Mouse (Mus musculus): ENCODE results near the gene Batf. TPM values are rescaled to one million over a fixed set of nuclear protein-coding genes. Genes with fewer than 3 reads are reported as not detected.

Gene Batf
- polyA plus RNA-seq (2015; fragmentation: Nextera tagmentation; extraction: Ambion mirVana) = 3.3 and 3.5 TPM in 2 replicates

DNA sequence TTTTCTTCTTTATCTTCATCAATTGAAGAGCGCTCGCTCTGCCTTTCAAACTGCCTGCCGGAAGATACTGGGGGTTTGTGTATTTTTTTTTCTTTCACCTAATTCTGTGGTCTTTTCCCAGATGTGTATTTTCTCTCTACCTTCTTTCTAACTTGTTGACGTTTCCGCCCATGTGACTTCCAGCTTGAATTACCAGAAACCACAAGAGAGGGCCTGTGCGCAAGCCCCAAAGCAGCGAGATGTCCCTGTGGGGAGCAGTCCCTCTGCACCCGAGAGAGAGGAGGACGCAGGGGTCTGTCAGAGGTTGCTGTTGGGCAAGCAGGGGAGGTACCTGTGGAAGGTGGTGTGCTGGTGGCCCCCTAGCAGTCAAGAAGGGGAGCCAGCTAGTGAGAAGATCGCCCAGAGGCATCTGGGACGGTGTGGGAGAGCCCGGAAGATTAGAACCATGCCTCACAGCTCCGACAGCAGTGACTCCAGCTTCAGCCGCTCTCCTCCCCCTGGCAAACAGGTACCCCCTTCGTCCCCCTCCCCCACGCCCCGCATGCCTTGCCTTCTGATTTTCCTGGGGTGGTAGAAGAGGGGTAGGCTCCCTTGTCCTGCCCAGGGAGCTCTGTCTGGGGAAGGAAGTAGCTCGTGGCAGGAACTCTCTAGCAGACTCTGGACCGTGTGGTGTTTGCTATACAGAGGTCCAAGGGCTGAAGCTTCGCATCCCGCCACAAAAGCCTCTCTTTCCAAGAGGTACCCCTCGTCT lies at the start of gene Batf:
Gene Batf (plus strand): TSS at position 204 of the 751 bp plus-strand sequence.
- Histone ChIP-seq H3K9ac (0 out of 2 replicates have a peak within 1 kb of the TSS, but pooled peaks have one; percentile 32), H3K4me3 (peak within 1 kb of the TSS; percentile 7), H3K4me1 (peaks cover 7% of the 10 kb centered on the region), H3K27me3 (peaks cover 15% of the 10 kb centered on the region; the same call in 1 of the 2 replicates), H3K36me3 (no peaks in the 10 kb centered on the region), H3K27ac (no peak within 1 kb of the TSS), H3K4me2 (replicated peaks) (peak within 1 kb of the TSS; percentile 50), H3K9me3 (no peaks in the 10 kb centered on the region)
- no peak for ATAC-seq (ENCODE audit: low FRiP score, low read depth)
- WGBS = 39% methylated on average over 20 of the region's 22 CpGs

DNA sequence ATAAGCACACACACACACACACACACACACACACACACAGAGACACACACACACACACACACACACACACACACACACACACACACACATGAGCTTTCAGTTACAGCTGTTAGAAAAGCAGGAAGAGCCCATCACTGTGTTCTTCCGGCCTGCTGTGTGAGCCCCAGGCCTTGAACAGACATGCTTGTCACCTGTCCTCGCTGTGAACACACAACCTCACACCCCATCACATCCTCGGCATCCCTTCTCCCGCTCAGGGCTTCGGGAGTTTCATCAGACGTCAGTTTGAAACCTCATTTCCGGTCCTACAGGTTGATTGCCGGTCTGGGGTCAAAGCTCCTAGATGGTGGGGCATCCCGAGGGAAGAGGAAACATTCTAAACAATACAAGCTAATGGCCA lies 48.5 kb upstream of the Batf start:
- Histone ChIP-seq H3K4me3 (no peak overlapping the region), H3K36me3 (peaks cover 58% of the 10 kb centered on the region), H3K9ac (no peak overlapping the region), H3K4me1 (no peaks in the 10 kb centered on the region), H3K4me2 (replicated peaks) (no peak overlapping the region), H3K27me3 (no peaks in the 10 kb centered on the region), H3K9me3 (no peaks in the 10 kb centered on the region), H3K27ac (no peak overlapping the region)
- no peak for ATAC-seq (ENCODE audit: low FRiP score, low read depth)
- 74% methylated on average over 9 of the region's 9 CpGs for WGBS

DNA sequence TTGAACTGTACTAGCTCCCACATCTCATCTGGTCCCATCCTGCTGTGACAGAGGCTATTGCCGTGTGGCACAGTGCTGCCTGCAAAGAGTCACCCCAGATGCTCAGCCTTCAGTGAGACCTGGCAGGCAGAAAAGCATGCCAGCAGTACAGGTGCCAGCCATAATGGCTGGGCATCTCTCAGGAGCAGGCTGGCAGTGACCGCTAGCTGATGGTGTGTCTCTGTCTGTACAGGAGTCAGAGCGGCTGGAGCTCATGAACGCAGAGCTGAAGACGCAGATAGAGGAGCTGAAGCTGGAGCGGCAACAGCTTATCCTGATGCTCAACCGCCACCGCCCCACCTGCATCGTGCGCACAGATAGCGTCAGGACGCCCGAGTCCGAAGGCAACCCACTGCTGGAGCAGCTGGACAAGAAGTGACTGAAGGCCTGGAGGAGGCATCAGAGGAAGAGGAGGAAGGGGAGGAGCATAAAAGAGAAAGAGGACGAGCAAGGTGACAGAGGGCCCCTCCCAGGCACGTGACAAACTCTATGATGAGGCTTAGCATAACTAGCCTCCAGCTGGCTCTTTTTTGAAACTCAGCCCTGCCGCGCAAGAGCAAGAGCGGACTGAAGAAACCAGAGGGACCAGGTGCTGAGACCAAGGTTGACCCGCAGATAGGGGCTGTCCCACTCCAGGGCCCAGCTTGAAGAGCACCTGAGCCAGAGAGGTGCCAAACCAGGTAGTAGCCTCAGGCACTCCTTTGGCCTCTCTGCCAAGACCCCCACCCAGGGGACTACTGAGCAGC lies 47.7 kb upstream of the Batf start:
- Histone ChIP-seq H3K9me3 (no peaks in the 10 kb centered on the region), H3K36me3 (peaks cover 51% of the 10 kb centered on the region), H3K27me3 (no peaks in the 10 kb centered on the region), H3K27ac (no peak overlapping the region), H3K9ac (no peak overlapping the region), H3K4me2 (replicated peaks) (no peak overlapping the region), H3K4me1 (no peaks in the 10 kb centered on the region), H3K4me3 (no peak overlapping the region)
- WGBS = 79% methylated on average over 20 of the region's 20 CpGs
- no peak for ATAC-seq (ENCODE audit: low FRiP score, low read depth)

DNA sequence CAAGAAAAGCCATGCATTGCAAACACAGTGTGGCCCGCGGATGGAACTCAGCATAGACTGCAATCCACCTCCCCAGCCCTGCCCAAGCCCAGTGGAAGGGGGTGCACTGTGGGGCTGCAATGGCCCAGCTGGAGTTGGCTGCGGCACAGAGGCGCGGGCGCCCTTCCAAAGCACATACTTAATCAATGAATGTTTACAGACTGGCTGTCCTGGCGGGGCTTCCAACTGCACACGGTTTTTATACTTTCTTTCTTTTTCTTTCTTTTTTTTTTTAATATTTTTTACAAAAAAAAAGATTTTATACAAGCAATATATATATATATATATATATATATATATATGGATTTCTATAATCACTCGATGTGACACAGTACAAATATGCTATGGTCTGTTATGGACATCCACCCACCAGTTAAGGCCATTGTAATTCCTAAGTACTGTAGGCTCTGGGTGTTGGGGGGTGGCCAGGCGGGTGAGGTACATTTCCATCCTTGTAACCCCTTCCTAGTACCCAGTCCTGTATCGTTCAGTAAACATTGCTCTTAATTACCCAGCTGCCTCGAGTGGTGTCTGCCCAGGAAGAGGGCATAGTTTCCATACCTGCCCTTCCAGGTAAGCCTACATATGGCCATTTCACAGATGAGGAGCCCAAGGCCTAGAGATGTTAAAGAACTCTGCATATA lies 47.0 kb upstream of the Batf start:
- Histone ChIP-seq H3K27ac (no peak overlapping the region), H3K4me3 (no peak overlapping the region), H3K36me3 (peaks cover 48% of the 10 kb centered on the region), H3K4me2 (replicated peaks) (no peak overlapping the region), H3K27me3 (no peaks in the 10 kb centered on the region), H3K9ac (no peak overlapping the region), H3K4me1 (no peaks in the 10 kb centered on the region), H3K9me3 (no peaks in the 10 kb centered on the region)
- ATAC-seq (ENCODE audit: low FRiP score, low read depth) = no peak
- WGBS = 81% methylated on average over 12 of the region's 12 CpGs

DNA sequence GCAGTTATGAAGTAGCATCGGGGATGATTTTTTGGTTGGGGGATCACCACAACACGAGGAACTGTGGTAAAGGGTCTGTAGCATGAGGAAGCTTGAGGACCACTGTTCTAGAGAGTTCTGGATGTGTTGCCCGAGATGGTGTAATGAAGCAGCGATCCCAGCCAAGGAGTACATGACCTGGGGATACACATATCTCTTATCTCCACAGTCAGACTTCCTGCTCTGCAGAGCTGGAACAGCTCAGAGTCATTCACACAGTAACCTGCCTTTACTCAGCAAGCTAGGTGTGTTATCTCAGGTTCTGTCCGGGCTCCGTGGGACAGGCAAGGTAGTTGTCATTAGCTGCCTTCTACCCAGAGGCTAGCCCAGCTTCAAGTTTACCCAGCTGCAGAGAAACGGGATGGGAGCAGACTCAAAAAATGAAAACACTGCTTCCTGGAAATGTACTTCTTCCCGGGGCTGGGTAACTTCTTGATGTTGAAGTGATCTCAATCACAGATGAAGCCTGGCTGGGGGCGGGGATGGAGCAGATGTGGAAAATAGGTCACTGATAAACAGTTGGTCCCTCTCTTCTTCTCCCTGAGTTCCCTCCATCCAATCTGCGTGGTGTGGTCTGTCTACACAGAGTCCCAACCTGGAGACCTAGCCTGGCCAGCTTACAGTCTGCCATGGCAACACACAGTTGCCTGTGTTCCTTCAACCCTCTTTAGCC lies 45.5 kb upstream of the Batf start:
- Histone ChIP-seq H3K9me3 (no peaks in the 10 kb centered on the region), H3K9ac (no peak overlapping the region), H3K27me3 (no peaks in the 10 kb centered on the region), H3K36me3 (peaks cover 48% of the 10 kb centered on the region), H3K4me2 (replicated peaks) (no peak overlapping the region), H3K27ac (no peak overlapping the region), H3K4me3 (no peak overlapping the region), H3K4me1 (no peaks in the 10 kb centered on the region)
- no peak for ATAC-seq (ENCODE audit: low FRiP score, low read depth)
- WGBS = 78% methylated on average over 10 of the region's 10 CpGs

DNA sequence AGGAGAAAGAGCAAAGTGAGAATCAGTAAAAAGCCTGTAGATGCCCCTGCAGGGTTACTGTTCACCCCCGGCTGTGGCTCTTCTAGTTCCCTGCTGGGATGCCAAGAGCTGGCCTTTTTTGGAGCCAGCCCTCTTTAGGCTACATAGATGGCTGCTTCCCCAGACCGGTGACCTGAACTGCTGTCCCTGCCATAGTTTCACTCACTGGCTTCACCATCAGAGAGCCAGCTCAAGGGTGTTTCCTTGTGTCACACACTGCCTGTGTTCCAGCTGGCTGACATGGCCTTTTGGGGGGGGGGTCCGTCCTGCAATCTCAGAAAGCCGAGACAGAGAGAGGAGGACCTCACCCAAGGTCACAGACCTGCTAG lies 44.9 kb upstream of the Batf start:
- no peak for ATAC-seq (ENCODE audit: low FRiP score, low read depth)
- no peak overlapping the region; the same call in 1 of the 2 replicates for H3K9ac ChIP-seq

DNA sequence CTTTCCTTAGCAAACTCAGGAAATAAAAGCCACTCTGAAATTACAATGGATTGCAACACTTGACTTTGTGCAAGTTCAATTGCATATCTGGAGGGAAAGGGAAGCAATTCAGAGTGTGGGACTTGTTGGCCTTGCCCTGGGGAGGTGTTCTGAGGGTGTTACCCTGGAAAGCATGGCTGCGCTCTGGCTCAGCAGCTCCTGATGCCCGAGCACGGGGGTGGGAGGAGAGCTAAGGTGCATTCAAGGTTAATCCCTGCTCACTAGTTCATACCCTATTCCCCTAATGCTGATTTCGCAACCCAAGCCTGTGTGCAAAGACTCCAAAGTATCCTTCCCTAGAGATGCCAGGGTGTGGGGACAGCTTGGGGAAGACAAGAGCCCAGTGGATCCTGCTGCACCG lies 42.7 kb upstream of the Batf start:
- no peak overlapping the region for H3K4me3 ChIP-seq
- ATAC-seq (ENCODE audit: low FRiP score, low read depth) = no peak
- H3K9me3 ChIP-seq = no peaks in the 10 kb centered on the region
- no peak overlapping the region for H3K4me2 ChIP-seq (replicated peaks)
- 64% methylated on average over 5 of the region's 5 CpGs for WGBS
- H3K4me1 ChIP-seq = no peaks in the 10 kb centered on the region
- no peak overlapping the region for H3K9ac ChIP-seq
- no peak overlapping the region for H3K27ac ChIP-seq
- peaks cover 34% of the 10 kb centered on the region for H3K36me3 ChIP-seq
- H3K27me3 ChIP-seq = no peaks in the 10 kb centered on the region

More for the DNA sequence above, 44.9 kb upstream of the Batf start:
- no peak overlapping the region for H3K27ac ChIP-seq
- no peaks in the 10 kb centered on the region for H3K9me3 ChIP-seq
- no peaks in the 10 kb centered on the region for H3K27me3 ChIP-seq
- no peak overlapping the region for H3K4me2 ChIP-seq (replicated peaks)
- no peaks in the 10 kb centered on the region for H3K4me1 ChIP-seq
- peaks cover 48% of the 10 kb centered on the region for H3K36me3 ChIP-seq
- H3K4me3 ChIP-seq = no peak overlapping the region
- 62% methylated on average over 4 of the region's 4 CpGs for WGBS

DNA sequence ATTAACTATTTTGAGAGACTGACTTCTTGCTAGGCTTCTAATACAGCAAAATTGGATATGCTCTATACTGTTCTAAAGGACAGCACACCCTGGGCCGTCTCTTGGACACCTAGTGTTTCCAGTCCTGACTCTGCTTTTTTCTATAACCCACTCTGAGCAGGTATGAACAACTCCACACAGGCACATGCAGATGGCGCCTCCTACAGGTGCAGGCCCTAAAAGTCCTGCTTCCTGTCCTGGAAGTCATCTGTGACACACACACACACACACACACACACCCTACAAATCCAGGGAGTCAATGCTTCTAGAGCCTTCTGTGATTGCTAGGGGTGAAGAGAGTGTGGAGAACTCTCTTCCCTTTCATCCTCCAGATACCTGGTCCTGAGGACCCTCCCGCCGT lies 40.8 kb upstream of the Batf start:
- peaks cover 16% of the 10 kb centered on the region; the same call in 1 of the 2 replicates for H3K36me3 ChIP-seq
- H3K9me3 ChIP-seq = no peaks in the 10 kb centered on the region
- ATAC-seq (ENCODE audit: low FRiP score, low read depth) = no peak
- 96% methylated on average over 4 of the region's 4 CpGs for WGBS
- H3K4me2 ChIP-seq (replicated peaks) = no peak overlapping the region
- H3K9ac ChIP-seq = no peak overlapping the region
- no peak overlapping the region for H3K27ac ChIP-seq
- H3K4me3 ChIP-seq = no peak overlapping the region
- H3K27me3 ChIP-seq = no peaks in the 10 kb centered on the region
- H3K4me1 ChIP-seq = no peaks in the 10 kb centered on the region

DNA sequence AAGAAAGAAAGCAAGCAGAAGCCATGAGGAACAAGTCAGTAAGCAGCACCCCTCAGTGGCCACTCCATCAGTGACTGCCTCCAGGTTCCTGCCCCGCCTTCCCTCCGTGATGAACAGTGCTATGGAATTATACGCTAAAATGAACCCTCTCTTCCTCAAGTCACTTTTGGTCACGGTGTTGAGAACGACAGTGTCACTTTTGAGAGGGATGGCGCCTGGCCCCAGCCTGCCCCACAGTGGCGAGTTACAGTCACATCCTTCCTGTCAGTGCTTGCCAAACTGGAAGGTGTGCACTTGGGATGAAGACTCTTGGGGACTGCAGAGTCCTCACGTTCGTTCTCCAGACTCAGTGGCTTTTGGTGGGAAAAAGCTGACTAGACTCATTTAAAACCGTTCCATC lies 39.1 kb upstream of the Batf start:
- Histone ChIP-seq H3K27ac (no peak overlapping the region), H3K9ac (no peak overlapping the region), H3K4me3 (no peak overlapping the region), H3K36me3 (peaks cover 6% of the 10 kb centered on the region; the same call in 1 of the 2 replicates), H3K27me3 (no peaks in the 10 kb centered on the region), H3K4me2 (replicated peaks) (no peak overlapping the region), H3K9me3 (0 out of 2 replicates have a peak, but pooled peaks cover 9% of the 10 kb centered on the region), H3K4me1 (no peaks in the 10 kb centered on the region)
- no peak for ATAC-seq (ENCODE audit: low FRiP score, low read depth)
- WGBS = 47% methylated on average over 10 of the region's 10 CpGs

DNA sequence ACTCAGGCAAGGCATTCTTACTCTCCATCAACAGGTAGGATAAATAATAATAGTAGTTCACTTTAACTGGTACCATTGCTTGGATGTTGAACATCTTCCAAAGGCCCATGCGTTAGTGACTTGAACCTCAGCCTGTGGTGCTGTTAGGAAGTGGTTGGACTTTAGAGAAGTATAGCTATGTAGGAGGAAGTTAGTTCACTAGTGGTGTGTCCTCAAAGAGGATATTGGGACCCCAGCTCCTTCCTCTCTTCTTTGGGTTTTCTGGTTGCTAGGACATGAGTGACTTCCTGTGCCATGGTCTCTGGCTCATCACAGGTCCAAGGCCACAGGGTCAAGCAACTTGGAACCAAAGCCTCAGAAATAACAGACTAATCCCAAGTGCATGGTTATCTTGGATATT lies 38.5 kb upstream of the Batf start:
- no peak overlapping the region for H3K9ac ChIP-seq

DNA sequence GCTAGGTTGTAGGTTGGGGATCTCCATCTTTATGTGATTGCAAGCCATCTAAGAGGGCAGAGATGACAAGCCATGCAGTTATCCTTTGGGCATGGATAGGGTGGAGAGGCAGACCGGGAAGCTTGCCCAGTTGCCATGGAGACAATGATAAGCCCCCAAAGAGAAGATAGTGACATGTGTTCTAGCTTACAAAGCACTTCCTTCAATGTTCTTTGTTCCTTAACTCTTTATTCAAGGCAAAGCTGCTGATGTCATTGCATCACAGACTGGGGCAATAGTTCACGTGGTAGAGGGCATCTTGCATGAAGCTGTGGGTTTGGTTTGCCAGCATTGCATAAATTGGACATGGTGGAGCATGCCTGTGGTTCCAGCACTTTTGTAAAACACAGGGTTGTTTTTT lies 27.1 kb upstream of the Batf start:
- H3K4me3 ChIP-seq = no peak overlapping the region
- no peaks in the 10 kb centered on the region for H3K4me1 ChIP-seq
- H3K36me3 ChIP-seq = no peaks in the 10 kb centered on the region
- no peak overlapping the region for H3K27ac ChIP-seq
- WGBS = 72% methylated on average over 2 of the region's 2 CpGs
- ATAC-seq (ENCODE audit: low FRiP score, low read depth) = no peak
- H3K4me2 ChIP-seq (replicated peaks) = no peak overlapping the region
- no peaks in the 10 kb centered on the region for H3K9me3 ChIP-seq
- H3K9ac ChIP-seq = no peak overlapping the region
- H3K27me3 ChIP-seq = no peaks in the 10 kb centered on the region

More for the DNA sequence above, 38.5 kb upstream of the Batf start:
- ATAC-seq (ENCODE audit: low FRiP score, low read depth) = no peak
- H3K36me3 ChIP-seq = peaks cover 6% of the 10 kb centered on the region; the same call in 1 of the 2 replicates
- no peaks in the 10 kb centered on the region for H3K27me3 ChIP-seq
- 0 out of 2 replicates have a peak, but pooled peaks cover 9% of the 10 kb centered on the region for H3K9me3 ChIP-seq
- no peak overlapping the region for H3K4me3 ChIP-seq
- H3K4me2 ChIP-seq (replicated peaks) = no peak overlapping the region
- 89% methylated on average over 1 of the region's 1 CpGs for WGBS
- no peaks in the 10 kb centered on the region for H3K4me1 ChIP-seq
- H3K27ac ChIP-seq = no peak overlapping the region

Measured in limb, embryonic 13.5 days (tissue).